Mouse (Mus musculus) splenic B cell, adult 2 months (primary cell): ENCODE measurements around the gene Frrs1.
"Not testable (repeated sequence)": the region's sequence is repeated elsewhere in the genome, so short reads cannot be mapped to it uniquely, and the experiment has no call there.

Experiments used
- DNase-seq: peaks from one replicate; pipeline ENCODE4 v3.0.0-alpha.2; 2011; ENCODE audit warnings: low read depth, low spot score
- H3K27me3 ChIP-seq: 2 replicates; pipeline ENCODE4 v1.6.1; 2012; ENCODE audit warnings: mild to moderate bottlenecking, low read length, moderate library complexity, mixed read lengths; ENCODE audit not compliant: control insufficient read depth, poor library complexity, insufficient read depth, severe bottlenecking
- H3K36me3 ChIP-seq: 2 replicates; pipeline ENCODE4 v1.6.1; 2012; ENCODE audit warnings: mild to moderate bottlenecking, low read length, moderate library complexity, mixed read lengths; ENCODE audit not compliant: control insufficient read depth, poor library complexity, insufficient read depth, severe bottlenecking

The Frrs1 gene

GRCm38 (mm10) chr3:116858941-116859685 lies at the start of gene Frrs1:
TSS of gene Frrs1 (plus strand) at chr3:116859464.
- Histone ChIP-seq H3K27me3 (no peaks in the 10 kb centered on the region), H3K36me3 (no peaks in the 10 kb centered on the region)
- DNase-seq, result no peak

- not testable (repeated sequence) for DNase-seq, H3K27me3 ChIP-seq, H3K36me3 ChIP-seq
Measured at GRCm38 (mm10) chr3:116810351-116810750, 48.9 kb upstream of the Frrs1 start.

GRCm38 (mm10) chr3:116812946-116813345 lies 46.3 kb upstream of the Frrs1 start:
- Histone ChIP-seq H3K36me3 (no peaks in the 10 kb centered on the region), H3K27me3 (no peaks in the 10 kb centered on the region)
- no peak for DNase-seq

GRCm38 (mm10) chr3:116815305-116815797 lies 43.9 kb upstream of the Frrs1 start:
- DNase-seq, result no peak
- H3K36me3 ChIP-seq, result no peaks in the 10 kb centered on the region
- H3K27me3 ChIP-seq, result no peaks in the 10 kb centered on the region

- no peak for DNase-seq
- no peaks in the 10 kb centered on the region for H3K27me3 ChIP-seq
Measured at GRCm38 (mm10) chr3:116815916-116816315, 43.3 kb upstream of the Frrs1 start.

GRCm38 (mm10) chr3:116816674-116817215 lies 42.5 kb upstream of the Frrs1 start:
- no peaks in the 10 kb centered on the region for H3K36me3 ChIP-seq
- DNase-seq, result no peak
- no peaks in the 10 kb centered on the region for H3K27me3 ChIP-seq

More at GRCm38 (mm10) chr3:116815916-116816315, 43.3 kb upstream of the Frrs1 start:
- H3K36me3 ChIP-seq, result no peaks in the 10 kb centered on the region

- no peak for DNase-seq
- no peaks in the 10 kb centered on the region for H3K27me3 ChIP-seq
Measured at GRCm38 (mm10) chr3:116817231-116817630, 42.0 kb upstream of the Frrs1 start.

GRCm38 (mm10) chr3:116826471-116827215 lies 32.6 kb upstream of the Frrs1 start:
- DNase-seq, result no peak
- H3K27me3 ChIP-seq, result no peaks in the 10 kb centered on the region
- H3K36me3 ChIP-seq, result no peaks in the 10 kb centered on the region

More at GRCm38 (mm10) chr3:116817231-116817630, 42.0 kb upstream of the Frrs1 start:
- no peaks in the 10 kb centered on the region for H3K36me3 ChIP-seq

- no peaks in the 10 kb centered on the region for H3K27me3 ChIP-seq
- no peaks in the 10 kb centered on the region for H3K36me3 ChIP-seq
- no peak for DNase-seq
Measured at GRCm38 (mm10) chr3:116829274-116829920, 29.9 kb upstream of the Frrs1 start.

GRCm38 (mm10) chr3:116831324-116831723 lies 27.9 kb upstream of the Frrs1 start:
- no peaks in the 10 kb centered on the region for H3K27me3 ChIP-seq
- no peak for DNase-seq

GRCm38 (mm10) chr3:116832526-116833310 lies 26.5 kb upstream of the Frrs1 start:
- Histone ChIP-seq H3K36me3 (no peaks in the 10 kb centered on the region), H3K27me3 (no peaks in the 10 kb centered on the region)
- no peak for DNase-seq

More at GRCm38 (mm10) chr3:116831324-116831723, 27.9 kb upstream of the Frrs1 start:
- H3K36me3 ChIP-seq, result no peaks in the 10 kb centered on the region

- DNase-seq, result no peak
- Histone ChIP-seq H3K36me3 (no peaks in the 10 kb centered on the region), H3K27me3 (no peaks in the 10 kb centered on the region)
Measured at GRCm38 (mm10) chr3:116833491-116833890, 25.8 kb upstream of the Frrs1 start.

GRCm38 (mm10) chr3:116834241-116834640 lies 25.0 kb upstream of the Frrs1 start:
- H3K36me3 ChIP-seq, result no peaks in the 10 kb centered on the region
- DNase-seq, result no peak
- H3K27me3 ChIP-seq, result no peaks in the 10 kb centered on the region

- Histone ChIP-seq H3K36me3 (no peaks in the 10 kb centered on the region), H3K27me3 (no peaks in the 10 kb centered on the region)
- DNase-seq, result no peak
Measured at GRCm38 (mm10) chr3:116835350-116835749, 23.9 kb upstream of the Frrs1 start.
